ENCODE assay signal across 23 mouse cellular contexts in the genomic region with DNA sequence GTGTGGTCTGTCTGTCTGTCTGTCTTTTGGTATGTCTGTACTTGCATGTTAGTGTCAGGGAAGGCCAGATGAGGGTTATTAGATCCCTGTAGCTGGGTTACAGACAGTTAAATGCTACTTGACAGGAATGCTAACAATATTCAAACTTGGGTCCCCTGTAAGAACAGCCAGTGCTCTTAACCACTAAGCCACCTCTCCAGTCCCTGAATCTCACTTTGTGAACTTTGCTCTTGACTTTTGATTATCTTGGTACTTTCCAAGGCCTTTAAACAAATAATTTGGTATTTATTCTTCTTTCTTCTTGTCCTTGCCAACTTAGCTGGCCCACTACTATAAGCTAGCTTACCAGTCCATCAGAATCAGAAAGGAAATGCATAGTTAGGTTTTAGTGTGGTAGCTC. TPM values are rescaled to one million over a fixed set of nuclear protein-coding genes. Genes with fewer than 3 reads are reported as not detected.
DNase-seq lines count a peak whose midpoint lies in the region; ATAC-seq and TF ChIP-seq lines count a peak whose summit lies in the region.
"Had no signal": no experiment of that assay in that cellular context is flagged by ENCODE, and none has a peak within 500 bp of the region (broad histone marks: within the 10 kb centered on the region; RNA-seq: fewer than 3 reads in every experiment).

No protein-coding gene starts in this region.

- H3K4me3 ChIP-seq in lung, embryonic 16.5 days (ENCODE audit: low read length), result no peak overlapping the region
- H3K4me3 ChIP-seq in stomach, postnatal 0 days (ENCODE audit: low read depth, low read length), result no peak overlapping the region
- H3K4me3 ChIP-seq in kidney, embryonic 16.5 days (ENCODE audit: low read length), result no peak overlapping the region
- H3K4me3 ChIP-seq: embryonic facial prominence, embryonic 13.5 days; embryonic facial prominence, embryonic 15.5 days; erythroblast, embryonic 14.5 days; forebrain, embryonic 10.5 days; forebrain, embryonic 12.5 days had no signal

- H3K27me3 ChIP-seq in lung, embryonic 16.5 days (ENCODE audit: control insufficient read depth, insufficient read depth, low read depth, low read length), result no peaks in the 10 kb centered on the region
- H3K27me3 ChIP-seq in stomach, postnatal 0 days (ENCODE audit: control insufficient read depth, insufficient read depth, low read length), result no peaks in the 10 kb centered on the region
- no peaks in the 10 kb centered on the region for H3K27me3 ChIP-seq in kidney, embryonic 16.5 days (ENCODE audit: insufficient read depth, low read length)
- H3K27me3 ChIP-seq: embryonic facial prominence, embryonic 13.5 days; embryonic facial prominence, embryonic 15.5 days; forebrain, embryonic 12.5 days had no signal

- no peak for DNase-seq in lung, postnatal 10 days
- DNase-seq in lung, postnatal 25 days (ENCODE audit: low spot score), result peak; percentile 26
- DNase-seq in lung, postnatal 14 days, result no peak
- DNase-seq in stomach, postnatal 0 days (ENCODE audit: low spot score), result no peak
- DNase-seq in ovary, postnatal 10 days (ENCODE audit: low spot score), result no peak
- DNase-seq: adrenal gland, adult 2 months; adrenal gland, postnatal 10 days; adrenal gland, postnatal 25 days; cerebellum, adult 11 months; cerebellum, adult 18-20 months; cerebellum, adult 8-10 months; cerebellum, adult 9-11 months; cerebellum, postnatal 14 days; cerebellum, postnatal 36 days; embryo, embryonic 11 days had no signal

- TF ChIP-seq CTCF in stomach, postnatal 0 days (IDR thresholded peaks at IDR 0.05; ENCODE audit: low read depth), result no peak

- H3K27ac ChIP-seq in lung, embryonic 16.5 days (ENCODE audit: low read length), result no peak overlapping the region; the same call in 1 of the 2 replicates
- H3K27ac ChIP-seq in stomach, postnatal 0 days (replicated peaks), result peak overlapping the region; percentile 35
- H3K27ac ChIP-seq in kidney, embryonic 16.5 days (ENCODE audit: low read length), result no peak overlapping the region
- H3K27ac ChIP-seq: embryonic facial prominence, embryonic 13.5 days; embryonic facial prominence, embryonic 15.5 days; forebrain, embryonic 10.5 days; forebrain, embryonic 12.5 days had no signal

- peaks cover 5% of the 10 kb centered on the region; the same call in 1 of the 2 replicates for H3K36me3 ChIP-seq in lung, embryonic 16.5 days (ENCODE audit: control insufficient read depth, insufficient read depth, low read length)
- H3K36me3 ChIP-seq in stomach, postnatal 0 days (ENCODE audit: control insufficient read depth, insufficient read depth, low read length), result peaks cover 2% of the 10 kb centered on the region; the same call in 1 of the 2 replicates
- H3K36me3 ChIP-seq in kidney, embryonic 16.5 days (ENCODE audit: insufficient read depth, low read length), result peaks cover 17% of the 10 kb centered on the region

- no peak for TF ChIP-seq EP300 in stomach, postnatal 0 days (optimal IDR thresholded peaks at IDR 0.05)

- no peak overlapping the region for H3K4me2 ChIP-seq in lung, embryonic 16.5 days (ENCODE audit: low read depth, low read length)
- H3K4me2 ChIP-seq in stomach, postnatal 0 days (replicated peaks; ENCODE audit: low read depth), result no peak overlapping the region
- no peak overlapping the region for H3K4me2 ChIP-seq in kidney, embryonic 16.5 days (replicated peaks; ENCODE audit: low read depth, low read length)
- H3K4me2 ChIP-seq: embryonic facial prominence, embryonic 13.5 days; embryonic facial prominence, embryonic 15.5 days; forebrain, embryonic 12.5 days had no signal

- peak; percentile 52 for ATAC-seq in lung, embryonic 16.5 days (ENCODE audit: low read depth)
- peak; percentile 81 for ATAC-seq in stomach, postnatal 0 days (ENCODE audit: low FRiP score, low TSS enrichment)
- no peak for ATAC-seq in kidney, embryonic 16.5 days (ENCODE audit: low FRiP score, low TSS enrichment)
- ATAC-seq: forebrain, embryonic 14.5 days had no signal

- H3K4me1 ChIP-seq in lung, embryonic 16.5 days (replicated peaks; ENCODE audit: control insufficient read depth, insufficient read depth, low read length), result peaks cover 3% of the 10 kb centered on the region; the same call in 1 of the 2 replicates
- H3K4me1 ChIP-seq in stomach, postnatal 0 days (replicated peaks; ENCODE audit: control insufficient read depth, insufficient read depth), result no peaks in the 10 kb centered on the region
- no peaks in the 10 kb centered on the region for H3K4me1 ChIP-seq in kidney, embryonic 16.5 days (ENCODE audit: insufficient read depth, low read length)
- H3K4me1 ChIP-seq: embryonic facial prominence, embryonic 13.5 days; embryonic facial prominence, embryonic 15.5 days; forebrain, embryonic 10.5 days; forebrain, embryonic 12.5 days had no signal

- no peaks in the 10 kb centered on the region for H3K9me3 ChIP-seq in lung, embryonic 16.5 days (ENCODE audit: control insufficient read depth, low read length)
- no peaks in the 10 kb centered on the region for H3K9me3 ChIP-seq in stomach, postnatal 0 days (ENCODE audit: control insufficient read depth, low read length)
- H3K9me3 ChIP-seq in kidney, embryonic 16.5 days (ENCODE audit: low read length), result no peaks in the 10 kb centered on the region
- H3K9me3 ChIP-seq: embryonic facial prominence, embryonic 13.5 days; embryonic facial prominence, embryonic 15.5 days; forebrain, embryonic 10.5 days; forebrain, embryonic 12.5 days had no signal

- H3K9ac ChIP-seq in lung, embryonic 16.5 days (ENCODE audit: low read length), result no peak overlapping the region
- no peak overlapping the region for H3K9ac ChIP-seq in stomach, postnatal 0 days (ENCODE audit: low read length)
- no peak overlapping the region for H3K9ac ChIP-seq in kidney, embryonic 16.5 days (replicated peaks; ENCODE audit: low read length)
- H3K9ac ChIP-seq: embryonic facial prominence, embryonic 13.5 days; embryonic facial prominence, embryonic 15.5 days; forebrain, embryonic 12.5 days had no signal

RNA-seq across cellular contexts. Expression of a gene that starts 17.1 kb away (rescaled TPM):
- 50.0 and 54.9 TPM in 2 replicates for polyA plus RNA-seq in lung, embryonic 16.5 days (2015; fragmentation: Nextera tagmentation; extraction: Ambion mirVana)
- 36.1 and 40.0 TPM in 2 replicates for polyA plus RNA-seq in stomach, postnatal 0 days (2015; fragmentation: Nextera tagmentation; extraction: Ambion mirVana)
- polyA plus RNA-seq in kidney, embryonic 16.5 days (2015; fragmentation: Nextera tagmentation; extraction: Ambion mirVana), result 65.0 and 72.5 TPM in 2 replicates

RNA-seq across cellular contexts. Expression of a gene that starts 40.7 kb away (rescaled TPM):
- polyA plus RNA-seq in lung, embryonic 16.5 days (2015; fragmentation: Nextera tagmentation; extraction: Ambion mirVana), result 20.3 and 22.8 TPM in 2 replicates
- polyA plus RNA-seq in stomach, postnatal 0 days (2015; fragmentation: Nextera tagmentation; extraction: Ambion mirVana), result 29.4 and 37.1 TPM in 2 replicates
- 28.5 and 36.9 TPM in 2 replicates for polyA plus RNA-seq in kidney, embryonic 16.5 days (2015; fragmentation: Nextera tagmentation; extraction: Ambion mirVana)
